Mouse (Mus musculus) olfactory bulb, adult 2 months (tissue): ENCODE data around the gene Mef2c.

Experiments
- CTCF ChIP-seq: fragments of 200-500 bp; IDR thresholded peaks from 2 replicates; pipeline ENCODE4 v1.5.1; 2012; ENCODE audit warnings: low read depth, mild to moderate bottlenecking, low read length, moderate library complexity; ENCODE audit not compliant: insufficient read depth
- POLR2A ChIP-seq: fragments of 200-500 bp; IDR thresholded peaks from 2 replicates; pipeline ENCODE4 v1.6.1; 2012; ENCODE audit warnings: mild to moderate bottlenecking, low read depth, low read length, moderate library complexity; ENCODE audit not compliant: insufficient read depth

DNA sequence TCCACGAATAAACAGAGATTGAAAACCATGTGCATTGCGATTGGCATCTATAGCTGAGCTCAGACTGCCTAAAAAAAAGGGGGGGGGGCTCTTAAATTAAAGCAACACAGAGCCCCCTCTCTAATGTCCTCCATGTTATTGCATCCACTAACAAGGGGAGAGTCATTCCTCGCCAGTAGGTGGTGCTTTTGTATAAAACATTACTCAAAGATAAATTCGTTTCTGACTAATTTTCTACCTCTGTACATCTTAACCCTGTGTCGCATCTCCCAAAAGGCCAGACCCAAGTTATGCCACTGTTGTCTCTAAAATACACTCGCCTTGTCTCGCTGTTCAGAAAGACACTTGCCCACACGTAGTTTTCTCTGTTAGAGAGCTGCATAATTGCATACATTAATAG, 156.9 kb downstream of the Mef2c start:
- TF ChIP-seq POLR2A (no peak), CTCF (no peak)
